Mouse (Mus musculus) G1E (cell line): ENCODE results near the gene Hist2h2bb.
"Not testable (repeated sequence)": the region's sequence is repeated elsewhere in the genome, so short reads cannot be mapped to it uniquely, and the experiment has no call there.

Source experiments
- CTCF ChIP-seq: IDR thresholded peaks from 2 replicates; pipeline ENCODE4 v1.5.1; 2012; ENCODE audit warnings: low read depth, low read length, inconsistent platforms, mixed read lengths
- GATA1 ChIP-seq: IDR thresholded peaks from 2 replicates; pipeline ENCODE4 v1.6.1; 2012; ENCODE audit warnings: borderline replicate concordance, low read length, inconsistent platforms, mixed read lengths

DNA sequence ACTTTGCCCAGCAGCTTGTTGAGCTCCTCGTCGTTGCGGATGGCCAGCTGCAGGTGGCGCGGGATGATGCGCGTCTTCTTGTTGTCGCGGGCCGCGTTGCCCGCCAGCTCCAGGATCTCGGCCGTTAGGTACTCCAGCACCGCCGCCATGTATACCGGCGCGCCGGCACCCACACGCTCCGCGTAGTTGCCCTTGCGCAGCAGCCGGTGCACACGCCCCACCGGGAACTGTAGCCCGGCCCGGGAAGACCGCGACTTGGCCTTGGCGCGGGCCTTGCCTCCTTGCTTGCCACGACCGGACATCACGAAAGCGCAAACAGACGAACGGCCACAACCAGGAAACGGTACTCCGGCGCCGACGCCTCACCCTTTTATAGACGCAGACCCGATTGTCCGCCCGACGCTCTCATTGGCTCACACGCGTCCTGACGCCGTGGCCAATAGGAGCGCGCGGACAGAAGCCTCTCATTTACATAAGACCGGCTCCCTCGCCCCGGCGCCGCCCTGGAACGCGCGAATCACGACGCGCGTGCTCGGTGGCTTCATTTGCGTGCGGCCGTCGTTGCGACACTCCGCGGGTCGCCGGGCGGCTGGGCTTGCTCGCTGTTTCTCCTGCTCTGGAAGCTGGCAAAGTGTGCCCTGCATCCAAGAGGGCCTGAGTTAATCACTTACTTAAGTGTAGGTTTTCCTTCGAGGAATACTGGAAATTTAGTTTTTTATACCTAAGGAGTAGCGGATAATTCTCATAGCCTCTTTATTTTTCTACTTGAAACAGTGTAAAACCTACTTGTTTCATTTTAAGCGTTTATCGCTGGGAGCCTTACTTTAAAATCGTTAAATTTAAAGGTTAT is 29.4 kb upstream of the Hist2h2bb start, which contains the start of gene Hist2h2aa2:
- TF ChIP-seq CTCF, GATA1: not testable (repeated sequence)
